7 mouse cellular contexts compared by ENCODE assay signal in genomic region chr1:64691121-64691551, GRCm38 (mm10). TPM values are rescaled to one million over a fixed set of nuclear protein-coding genes. Genes with fewer than 3 reads are reported as not detected.
DNase-seq lines count a peak whose midpoint lies in the region; ATAC-seq and TF ChIP-seq lines count a peak whose summit lies in the region.

No protein-coding gene starts in this region.

- peak overlapping the region; percentile 75 for H3K4me2 ChIP-seq in forebrain, embryonic 15.5 days (replicated peaks)
- H3K4me2 ChIP-seq in stomach, embryonic 16.5 days (ENCODE audit: low read depth, low read length), result peak overlapping the region; percentile 87

- H3K27ac ChIP-seq in ES-E14 (ENCODE audit: insufficient read depth, low read depth, low read length, poor library complexity, severe bottlenecking), result peak overlapping the region; percentile 57; the same call in 1 of the 2 replicates
- H3K27ac ChIP-seq in forebrain, embryonic 15.5 days (replicated peaks), result peak overlapping the region; percentile 67
- H3K27ac ChIP-seq in stomach, embryonic 16.5 days (ENCODE audit: low read length), result peak overlapping the region; percentile 60

- DNase-seq in ES-E14 (ENCODE audit: low read depth, low spot score), result no peak
- peak; percentile 62 for DNase-seq in adrenal gland, postnatal 14 days
- peak; percentile 60 to 70 for DNase-seq in heart, postnatal 14 days
- peak; percentile 55 to 72 for DNase-seq in kidney, postnatal 4 days
- peak; percentile 38 for DNase-seq in lung, postnatal 36 days

- H3K36me3 ChIP-seq in ES-E14 (ENCODE audit: control insufficient read depth, insufficient read depth, low read length, poor library complexity, severe bottlenecking), result no peaks in the 10 kb centered on the region
- no peaks in the 10 kb centered on the region for H3K36me3 ChIP-seq in forebrain, embryonic 15.5 days
- H3K36me3 ChIP-seq in stomach, embryonic 16.5 days (ENCODE audit: control insufficient read depth, insufficient read depth, low read length), result no peaks in the 10 kb centered on the region

- intact Hi-C loops in heart, postnatal 14 days (cut with DNase I), result loop anchor here (5.0 to 10.0 kb wide), 5 partner anchors 34 to 1034 kb away; partner anchors contain the start of genes Creb1 and Mettl21a

- ATAC-seq in forebrain, embryonic 15.5 days (replicated peaks), result peak; percentile 1; the same call in 1 of the 2 replicates
- ATAC-seq in stomach, embryonic 16.5 days (ENCODE audit: insufficient read depth, low FRiP score), result 0 out of 2 replicates have a peak, but pooled peaks have one; percentile 2

- no peaks in the 10 kb centered on the region for H3K4me1 ChIP-seq in ES-E14 (ENCODE audit: control insufficient read depth in 2 of 2, insufficient read depth in 2 of 2, low read length in 2 of 2, poor library complexity in 1 of 2)
- H3K4me1 ChIP-seq in forebrain, embryonic 15.5 days, result peaks cover 34% of the 10 kb centered on the region
- peaks cover 11% of the 10 kb centered on the region; the same call in 1 of the 2 replicates for H3K4me1 ChIP-seq in stomach, embryonic 16.5 days (ENCODE audit: control insufficient read depth, insufficient read depth, low read length)

- H3K9me3 ChIP-seq in ES-E14 (ENCODE audit: control insufficient read depth, insufficient read depth, low read depth, low read length), result no peaks in the 10 kb centered on the region
- no peaks in the 10 kb centered on the region for H3K9me3 ChIP-seq in forebrain, embryonic 15.5 days
- H3K9me3 ChIP-seq in stomach, embryonic 16.5 days (replicated peaks; ENCODE audit: control insufficient read depth, low read length), result no peaks in the 10 kb centered on the region

- H3K4me3 ChIP-seq in ES-E14 (ENCODE audit: insufficient read depth in 1 of 2, low read depth in 1 of 2, low read length in 2 of 2, poor library complexity in 1 of 2, severe bottlenecking in 1 of 2), result peak overlapping the region; percentile 90 to 96
- H3K4me3 ChIP-seq in forebrain, embryonic 15.5 days, result peak overlapping the region; percentile 94
- H3K4me3 ChIP-seq in stomach, embryonic 16.5 days (replicated peaks; ENCODE audit: low read length), result peak overlapping the region; percentile 92

- no peaks in the 10 kb centered on the region for H3K27me3 ChIP-seq in forebrain, embryonic 15.5 days
- H3K27me3 ChIP-seq in stomach, embryonic 16.5 days (ENCODE audit: control insufficient read depth, insufficient read depth, low read length), result no peaks in the 10 kb centered on the region

- WGBS in forebrain, embryonic 15.5 days, result under 1% methylated on average over 55 of the region's 55 CpGs
- 0% methylated on average over 24 of the region's 55 CpGs for WGBS in stomach, embryonic 16.5 days

- H3K9ac ChIP-seq in ES-E14 (ENCODE audit: insufficient read depth, low read depth, low read length, poor library complexity, severe bottlenecking), result peak overlapping the region; percentile 90
- H3K9ac ChIP-seq in forebrain, embryonic 15.5 days (replicated peaks), result peak overlapping the region; percentile 77
- peak overlapping the region; percentile 83 for H3K9ac ChIP-seq in stomach, embryonic 16.5 days (ENCODE audit: low read length)

- in situ Hi-C loops in ES-E14 (cut with MboI; ENCODE audit: low sequenced_read_pairs in 2 of 2, unreplicated experiment in 2 of 2), result no loop called here

TF ChIP-seq in ES-E14, 5 proteins besides CTCF, POLR2A, EP300 and RAD21:
- TF ChIP-seq CHD2 (IDR thresholded peaks at IDR 0.05; ENCODE audit: low read depth, low read length) (no peak), MAFK (IDR thresholded peaks at IDR 0.05; ENCODE audit: insufficient read depth, low read depth, low read length) (no peak), ZNF384 (IDR thresholded peaks at IDR 0.05; ENCODE audit: low read depth, low read length) (no peak), ZC3H11A (IDR thresholded peaks at IDR 0.05; ENCODE audit: borderline replicate concordance, low read depth, low read length) (no peak), HCFC1 (IDR thresholded peaks at IDR 0.05; ENCODE audit: borderline replicate concordance, insufficient read depth, low read length) (no peak)

RNA-seq across cellular contexts. Expression of gene Ccnyl1, which starts 0.9 kb away (rescaled TPM):
- total RNA-seq in ES-E14 (2012; rRNA removed), result 14.6 and 24.9 TPM in 2 replicates
- 22.7 and 24.0 TPM in 2 replicates for total RNA-seq in adrenal gland, postnatal 14 days (2021)
- polyA plus RNA-seq in forebrain, embryonic 15.5 days (2015; fragmentation: Nextera tagmentation; extraction: Ambion mirVana), result 4.0 and 4.6 TPM in 2 replicates
- 10 to 100 TPM; 20.5 to 21.4 TPM for total RNA-seq in heart, postnatal 14 days (2021)
- polyA plus RNA-seq in stomach, embryonic 16.5 days (2015; fragmentation: Nextera tagmentation; extraction: Ambion mirVana), result 3.5 and 4.0 TPM in 2 replicates

RNA-seq across cellular contexts. Expression of gene Fzd5, which starts 46.4 kb away (rescaled TPM):
- total RNA-seq in ES-E14 (2012; rRNA removed), result 84.7 and 142 TPM in 2 replicates
- total RNA-seq in adrenal gland, postnatal 14 days (2021), result 12.8 and 14.4 TPM in 2 replicates
- polyA plus RNA-seq in forebrain, embryonic 15.5 days (2015; fragmentation: Nextera tagmentation; extraction: Ambion mirVana), result 0.55 and 0.87 TPM in 2 replicates
- total RNA-seq in heart, postnatal 14 days (2021), result 1 to 10 TPM; 4.7 to 4.9 TPM
- polyA plus RNA-seq in stomach, embryonic 16.5 days (2015; fragmentation: Nextera tagmentation; extraction: Ambion mirVana), result 5.5 and 5.7 TPM in 2 replicates
